Mouse (Mus musculus) kidney, adult 2 months (tissue): ENCODE data around the gene Brpf3.

ENCODE experiments used
- CTCF ChIP-seq: fragments of 200-500 bp; conservative IDR thresholded peaks from 2 replicates; pipeline ENCODE4 v1.5.1; 2011; ENCODE audit warnings: low read depth, mild to moderate bottlenecking, control low read depth, low read length, moderate library complexity, mixed read lengths; ENCODE audit not compliant: insufficient read depth, insufficient read length
- POLR2A ChIP-seq: fragments of 200-500 bp; IDR thresholded peaks from one replicate; pipeline ENCODE4 v1.6.1; 2011; ENCODE audit warnings: low read depth, low read length, control low read depth

DNA sequence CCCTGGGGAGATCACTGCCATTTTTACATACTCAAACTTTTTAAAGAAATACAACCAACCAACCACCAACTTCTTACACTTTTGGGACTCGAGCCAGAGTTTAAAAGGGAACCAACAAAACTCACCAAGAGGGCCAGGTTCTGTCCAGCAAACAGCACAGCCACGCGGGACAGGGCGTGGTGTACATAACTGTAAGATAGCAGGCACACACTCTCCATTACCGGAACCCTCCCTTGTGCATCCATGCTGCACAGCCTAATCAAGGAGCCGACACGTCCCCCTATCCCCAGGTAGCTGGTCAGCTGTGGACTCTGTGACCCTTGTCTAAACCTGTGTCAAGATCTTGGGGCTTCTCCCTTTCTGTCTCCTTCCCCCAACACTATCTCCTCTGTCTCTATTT, 37.0 kb downstream of the Brpf3 start:
- TF ChIP-seq CTCF, result no peak
- TF ChIP-seq POLR2A, result no peak
